Mouse (Mus musculus) heart, adult 2 months (tissue): ENCODE measurements around the gene Pmpca. TPM values are rescaled to one million over a fixed set of nuclear protein-coding genes. Genes with fewer than 3 reads are reported as not detected.
A peak's percentile ranks its signal among the peaks of the same experiment; 100 is the strongest.

Experiments used
- DNase-seq, 2 experiments: peaks; one replicate each; pipeline ENCODE4 v3.0.0; 2021
- H3K27ac ChIP-seq: fragments of 200-600 bp; 2 replicates; pipeline ENCODE4 v1.8.1; 2022
- H3K27me3 ChIP-seq: fragments of 200-500 bp; 2 replicates; pipeline ENCODE4 v1.6.1; 2012; ENCODE audit warnings: mild to moderate bottlenecking, low read length, inconsistent platforms, mixed read lengths; ENCODE audit not compliant: control insufficient read depth, insufficient read depth
- H3K36me3 ChIP-seq: fragments of 200-500 bp; 2 replicates; pipeline ENCODE4 v1.6.1; 2012; ENCODE audit warnings: low read length, inconsistent platforms; ENCODE audit not compliant: control insufficient read depth, insufficient read depth
- H3K4me1 ChIP-seq: fragments of 200-500 bp; 2 replicates; pipeline ENCODE4 v1.6.1; 2011; ENCODE audit warnings: low read length; ENCODE audit not compliant: control insufficient read depth, insufficient read depth
- H3K4me3 ChIP-seq: fragments of 200-600 bp; 2 replicates; pipeline ENCODE4 v1.8.1; 2022
- H3K79me2 ChIP-seq: fragments of 200-500 bp; replicated peaks from 2 replicates; pipeline ENCODE4 v1.6.1; 2012; ENCODE audit warnings: mild to moderate bottlenecking, inconsistent platforms, low read length, moderate library complexity, mixed read lengths; ENCODE audit not compliant: control insufficient read depth, insufficient read depth
- H3K9ac ChIP-seq: fragments of 200-500 bp; 2 replicates; pipeline ENCODE4 v1.6.1; 2012; ENCODE audit warnings: low read depth, mild to moderate bottlenecking, control low read depth, inconsistent platforms, low read length, mixed read lengths
- CTCF ChIP-seq: fragments of 200-600 bp; IDR thresholded peaks from 2 replicates; pipeline ENCODE4 v1.8.1; 2022; ENCODE audit warnings: antibody characterized with exemption, mild to moderate bottlenecking, moderate library complexity
- EP300 ChIP-seq: fragments of 200-500 bp; IDR thresholded peaks from 2 replicates; pipeline ENCODE4 v1.6.1; 2011; ENCODE audit warnings: low read depth, low read length, control low read depth; ENCODE audit not compliant: insufficient read depth
- POLR2A ChIP-seq: fragments of 200-500 bp; IDR thresholded peaks from 2 replicates; pipeline ENCODE4 v1.6.1; 2011; ENCODE audit warnings: mild to moderate bottlenecking, low read depth, low read length, control low read depth; ENCODE audit not compliant: insufficient read depth
- WGBS: fragments of 180-500 bp; shearing (Covaris S2); methylation state at CpG from one replicate; pipeline ENCODE4 v1.1.7; 2018; 5-methylcytosine and 5-hydroxymethylcytosine counted together
- intact Hi-C: fragments of 180-260 bp; cut with DNase I; formaldehyde crosslinking; loops from one replicate; pipeline ENCODE4 v1.15.1; 2025
- polyA plus RNA-seq: library from polyadenylated mRNA; depleted of rRNA; stranded (reverse); fragments of >200 nt; gene quantifications from 2 replicates; pipeline ENCODE4 v1.2.3, GENCODE M21; 2012
- total RNA-seq, 2 experiments: library from RNA; stranded (reverse); gene quantifications; 2 replicates each; pipeline ENCODE4 v1.2.3; 2021

The Pmpca gene
- total and polyA plus RNA-seq, 3 experiments, result 69.1 to 160 (median 139) TPM

DNA sequence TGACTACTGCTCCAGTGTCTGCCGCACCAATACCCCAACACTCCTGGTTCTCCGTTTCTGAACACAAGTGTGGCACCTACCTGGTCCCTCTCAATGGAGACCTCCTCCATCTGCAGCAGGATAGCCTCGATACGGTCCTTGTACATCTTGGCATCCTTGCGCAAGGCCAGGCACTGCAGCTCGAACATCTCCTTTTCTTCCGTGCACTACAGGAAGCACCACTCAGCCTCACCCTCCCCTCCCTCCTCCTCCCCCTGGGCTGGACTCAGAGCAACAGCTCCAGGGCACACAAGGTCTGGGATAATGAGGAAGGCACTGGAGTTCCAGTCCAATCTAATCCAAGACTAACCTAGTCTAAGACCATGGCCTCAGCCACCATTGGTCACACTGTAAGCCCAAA lies 32.5 kb upstream of the Pmpca start:
- intact Hi-C loops, result no loop called here
- peaks cover 3% of the 10 kb centered on the region; the same call in 1 of the 2 replicates for H3K79me2 ChIP-seq
- H3K36me3 ChIP-seq, result no peaks in the 10 kb centered on the region
- H3K27me3 ChIP-seq, result no peaks in the 10 kb centered on the region
- 60% methylated on average over 7 of the region's 7 CpGs for WGBS
- no peak overlapping the region for H3K9ac ChIP-seq
- H3K4me3 ChIP-seq, result no peak overlapping the region
- peaks cover 7% of the 10 kb centered on the region for H3K4me1 ChIP-seq
- TF ChIP-seq CTCF (no peak), EP300 (no peak), POLR2A (no peak)
- no peak overlapping the region for H3K27ac ChIP-seq
- DNase-seq, result no peak

- 69% methylated on average over 15 of the region's 15 CpGs for WGBS
- DNase-seq, result no peak
- intact Hi-C loops, result no loop called here
Observed at GRCm38 (mm10) chr2:26357484-26357883, 31.7 kb upstream of the Pmpca start.

DNA sequence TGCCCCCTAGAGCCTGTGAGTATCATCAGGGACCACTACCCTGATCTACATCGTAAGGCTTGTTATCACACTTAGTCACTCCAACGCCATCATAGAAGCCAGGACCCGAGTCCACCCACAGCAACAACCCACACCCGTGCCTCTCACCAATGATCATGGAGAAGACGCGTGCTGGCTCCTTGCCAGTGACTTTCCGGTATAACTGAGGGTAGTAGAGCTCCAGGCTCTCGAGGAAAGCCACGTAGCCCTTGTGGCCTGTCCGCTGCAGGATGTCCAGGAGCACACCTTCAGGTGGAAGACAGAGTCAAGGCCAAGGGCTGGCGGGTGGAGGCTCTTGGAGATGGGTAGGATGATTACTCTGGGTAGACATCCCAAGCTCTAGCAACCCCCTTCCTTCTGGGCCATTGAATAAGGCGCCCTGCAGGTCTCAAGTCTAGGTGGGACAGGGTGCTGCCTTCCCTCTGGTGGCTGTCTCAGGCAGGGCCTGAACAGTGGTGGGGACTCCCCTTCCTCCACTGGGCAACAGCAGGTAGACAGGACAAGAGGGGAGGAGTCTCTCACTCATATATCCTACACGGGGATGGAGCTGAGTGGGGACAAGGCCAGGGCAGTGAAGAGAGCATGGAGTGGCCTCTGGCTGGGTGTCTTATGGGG lies 30.3 kb upstream of the Pmpca start:
- no peaks in the 10 kb centered on the region for H3K79me2 ChIP-seq
- 78% methylated on average over 13 of the region's 13 CpGs for WGBS
- intact Hi-C loops, result no loop called here
- no peak overlapping the region for H3K4me3 ChIP-seq
- no peak overlapping the region; the same call in 1 of the 2 replicates for H3K27ac ChIP-seq
- TF ChIP-seq CTCF (no peak), POLR2A (no peak), EP300 (no peak)
- no peak overlapping the region for H3K9ac ChIP-seq
- H3K36me3 ChIP-seq, result no peaks in the 10 kb centered on the region
- no peaks in the 10 kb centered on the region for H3K27me3 ChIP-seq
- peaks cover 3% of the 10 kb centered on the region for H3K4me1 ChIP-seq
- no peak for DNase-seq

More at GRCm38 (mm10) chr2:26357484-26357883, 31.7 kb upstream of the Pmpca start:
- Histone ChIP-seq H3K4me3 (no peak overlapping the region), H3K4me1 (peaks cover 6% of the 10 kb centered on the region), H3K9ac (no peak overlapping the region), H3K36me3 (no peaks in the 10 kb centered on the region), H3K79me2 (peaks cover under 1% of the 10 kb centered on the region; the same call in 1 of the 2 replicates), H3K27me3 (no peaks in the 10 kb centered on the region), H3K27ac (no peak overlapping the region)
- TF ChIP-seq CTCF (0 out of 2 replicates have a peak, but pooled peaks have one; percentile 10), POLR2A (no peak)

- Histone ChIP-seq H3K36me3 (no peaks in the 10 kb centered on the region), H3K79me2 (no peaks in the 10 kb centered on the region), H3K4me1 (peaks cover 8% of the 10 kb centered on the region), H3K27me3 (no peaks in the 10 kb centered on the region), H3K27ac (peak overlapping the region; percentile 77), H3K4me3 (no peak overlapping the region), H3K9ac (peak overlapping the region; percentile 45; the same call in 1 of the 2 replicates)
- intact Hi-C loops, result no loop called here
- DNase-seq, result peak; percentile 47 to 73
- TF ChIP-seq POLR2A (peak; percentile 48; the same call in 1 of the 2 replicates), CTCF (no peak)
- 32% methylated on average over 6 of the region's 6 CpGs for WGBS
Observed at GRCm38 (mm10) chr2:26359983-26360382, 29.2 kb upstream of the Pmpca start.

GRCm38 (mm10) chr2:26360772-26361171 lies 28.4 kb upstream of the Pmpca start, which contains the start of gene Card9:
Card9 (minus strand) TSS chr2:26360918.
- H3K79me2 ChIP-seq, result no peaks in the 10 kb centered on the region
- no peak within 1 kb of the TSS for H3K4me3 ChIP-seq
- 52% methylated on average over 3 of the region's 3 CpGs for WGBS
- H3K4me1 ChIP-seq, result peaks cover 11% of the 10 kb centered on the region
- no peaks in the 10 kb centered on the region for H3K27me3 ChIP-seq
- DNase-seq, result peak; percentile 32 to 56
- TF ChIP-seq EP300, result no peak
- TF ChIP-seq POLR2A, result no peak
- TF ChIP-seq CTCF, result no peak
- H3K36me3 ChIP-seq, result no peaks in the 10 kb centered on the region
- peak within 1 kb of the TSS; percentile 77 for H3K27ac ChIP-seq
- peak within 1 kb of the TSS; percentile 45; the same call in 1 of the 2 replicates for H3K9ac ChIP-seq
- intact Hi-C loops, result no loop called here

DNA sequence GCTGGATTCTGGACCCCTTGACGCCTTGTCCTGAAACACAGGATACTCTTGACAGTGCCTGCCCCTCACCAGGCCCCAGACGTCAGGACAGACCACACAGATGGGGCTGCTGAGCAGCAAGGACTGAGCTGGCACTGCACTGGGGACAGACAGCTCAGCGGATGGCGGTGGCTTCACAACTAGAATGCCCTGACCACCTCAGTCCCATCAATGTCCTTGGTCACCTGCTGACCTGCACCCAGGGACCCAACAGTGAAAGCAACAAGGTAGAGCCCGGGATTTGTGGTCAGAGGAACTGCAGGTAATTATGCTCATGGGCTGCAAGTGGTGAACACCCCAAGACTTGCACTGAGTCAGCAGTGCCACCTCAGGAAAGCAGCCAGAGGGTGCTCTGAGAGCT lies 26.1 kb upstream of the Pmpca start:
- Histone ChIP-seq H3K4me1 (peaks cover 12% of the 10 kb centered on the region), H3K4me3 (no peak overlapping the region), H3K27ac (no peak overlapping the region), H3K27me3 (no peaks in the 10 kb centered on the region), H3K36me3 (no peaks in the 10 kb centered on the region; the same call in none of the 2 replicates), H3K79me2 (no peaks in the 10 kb centered on the region), H3K9ac (no peak overlapping the region)
- no peak for TF ChIP-seq POLR2A
- TF ChIP-seq CTCF, result no peak
- no peak for TF ChIP-seq EP300
- intact Hi-C loops, result no loop called here
- WGBS, result 93% methylated on average over 5 of the region's 5 CpGs
- DNase-seq, result no peak
